Mouse (Mus musculus) stomach, embryonic 16.5 days (tissue): ENCODE measurements around the gene Tecr. TPM values are rescaled to one million over a fixed set of nuclear protein-coding genes. Genes with fewer than 3 reads are reported as not detected.

Source experiments
- ATAC-seq: fragments of 200-750 bp; cut with Nextera tagmentation; 2 replicates; pipeline ENCODE4 v1.8.0; 2017; ENCODE audit warnings: moderate number of reproducible peaks, moderate TSS enrichment; ENCODE audit not compliant: insufficient read depth, low FRiP score
- H3K27ac ChIP-seq: fragments of 300-500 bp; sonication (generic); 2 replicates; pipeline ENCODE4 v1.5.1; 2014; ENCODE audit warnings: low read length
- H3K27me3 ChIP-seq: fragments of 300-500 bp; sonication (generic); 2 replicates; pipeline ENCODE4 v1.6.1; 2014; ENCODE audit warnings: low read length, control low read depth, mixed read lengths; ENCODE audit not compliant: control insufficient read depth, insufficient read depth
- H3K36me3 ChIP-seq: fragments of 300-500 bp; sonication (generic); 2 replicates; pipeline ENCODE4 v1.6.1; 2014; ENCODE audit warnings: low read length; ENCODE audit not compliant: control insufficient read depth, insufficient read depth
- H3K4me1 ChIP-seq: fragments of 300-500 bp; sonication (generic); 2 replicates; pipeline ENCODE4 v1.6.1; 2014; ENCODE audit warnings: low read length, control low read depth, mixed read lengths; ENCODE audit not compliant: control insufficient read depth, insufficient read depth
- H3K4me2 ChIP-seq: fragments of 300-500 bp; sonication (generic); 2 replicates; pipeline ENCODE4 v1.6.1; 2014; ENCODE audit warnings: low read depth, low read length, mixed read lengths
- H3K4me3 ChIP-seq: fragments of 300-500 bp; sonication (generic); replicated peaks from 2 replicates; pipeline ENCODE4 v1.5.1; 2014; ENCODE audit warnings: mild to moderate bottlenecking, low read length
- H3K9ac ChIP-seq: fragments of 300-500 bp; sonication (generic); 2 replicates; pipeline ENCODE4 v1.6.1; 2014; ENCODE audit warnings: low read length
- H3K9me3 ChIP-seq: fragments of 300-500 bp; sonication (generic); replicated peaks from 2 replicates; pipeline ENCODE4 v1.6.1; 2016; ENCODE audit warnings: low read length, control low read depth; ENCODE audit not compliant: control insufficient read depth
- WGBS: fragments of 180-500 bp; shearing (Covaris S2); extraction: QIAGEN DNeasy Blood & Tissue Kit; methylation state at CpG from one replicate; pipeline ENCODE4 v1.1.7; 2014; 5-methylcytosine and 5-hydroxymethylcytosine counted together
- polyA plus RNA-seq: library from polyadenylated mRNA; unstranded; fragments of >200 nt; fragmentation: Nextera tagmentation; extraction: Ambion mirVana; gene quantifications from 2 replicates; pipeline ENCODE4 v1.2.1, GENCODE M21; 2015

Tecr gene
- polyA plus RNA-seq, 1 experiment from 2014 or later = 503 TPM

GRCm38 (mm10) chr8:83590488-83591023 is 17.2 kb downstream of the Tecr start:
- Histone ChIP-seq H3K27ac (no peak overlapping the region), H3K36me3 (no peaks in the 10 kb centered on the region), H3K4me3 (no peak overlapping the region), H3K9ac (no peak overlapping the region), H3K9me3 (no peaks in the 10 kb centered on the region), H3K4me1 (peaks cover 25% of the 10 kb centered on the region), H3K4me2 (no peak overlapping the region), H3K27me3 (no peaks in the 10 kb centered on the region)
- 80% methylated on average over 7 of the region's 7 CpGs for WGBS
- ATAC-seq = no peak

GRCm38 (mm10) chr8:83588886-83589285 is 18.9 kb downstream of the Tecr start:
- Histone ChIP-seq H3K4me3 (no peak overlapping the region), H3K9ac (no peak overlapping the region), H3K27ac (no peak overlapping the region), H3K36me3 (no peaks in the 10 kb centered on the region), H3K9me3 (no peaks in the 10 kb centered on the region), H3K4me1 (peaks cover 25% of the 10 kb centered on the region), H3K27me3 (no peaks in the 10 kb centered on the region), H3K4me2 (no peak overlapping the region)
- no peak for ATAC-seq
- WGBS = 90% methylated on average over 5 of the region's 5 CpGs

GRCm38 (mm10) chr8:83587644-83588043 is 20.1 kb downstream of the Tecr start:
- no peak overlapping the region for H3K4me3 ChIP-seq
- no peak overlapping the region for H3K4me2 ChIP-seq
- H3K9me3 ChIP-seq = no peaks in the 10 kb centered on the region
- ATAC-seq = no peak
- H3K36me3 ChIP-seq = no peaks in the 10 kb centered on the region
- peaks cover 16% of the 10 kb centered on the region for H3K4me1 ChIP-seq
- H3K9ac ChIP-seq = no peak overlapping the region
- H3K27me3 ChIP-seq = no peaks in the 10 kb centered on the region
- WGBS = 66% methylated on average over 6 of the region's 6 CpGs
- H3K27ac ChIP-seq = no peak overlapping the region

- H3K4me2 ChIP-seq = no peak overlapping the region
- no peak for ATAC-seq
- no peak overlapping the region for H3K9ac ChIP-seq
- H3K4me3 ChIP-seq = no peak overlapping the region
- no peaks in the 10 kb centered on the region for H3K9me3 ChIP-seq
- no peak overlapping the region for H3K27ac ChIP-seq
- 0 out of 2 replicates have a peak, but pooled peaks cover 4% of the 10 kb centered on the region for H3K4me1 ChIP-seq
- 77% methylated on average over 3 of the region's 3 CpGs for WGBS
- H3K27me3 ChIP-seq = no peaks in the 10 kb centered on the region
- no peaks in the 10 kb centered on the region for H3K36me3 ChIP-seq
These were observed 22.4 kb downstream of the Tecr start for GRCm38 (mm10) chr8:83585333-83585732.

GRCm38 (mm10) chr8:83584771-83585170 is 23.0 kb downstream of the Tecr start:
- Histone ChIP-seq H3K9ac (no peak overlapping the region), H3K4me1 (0 out of 2 replicates have a peak, but pooled peaks cover 4% of the 10 kb centered on the region), H3K27ac (no peak overlapping the region), H3K4me2 (no peak overlapping the region), H3K9me3 (no peaks in the 10 kb centered on the region), H3K4me3 (no peak overlapping the region), H3K36me3 (no peaks in the 10 kb centered on the region), H3K27me3 (no peaks in the 10 kb centered on the region)
- WGBS = 83% methylated on average over 1 of the region's 1 CpGs
- ATAC-seq = no peak

GRCm38 (mm10) chr8:83583236-83583635 is 24.5 kb downstream of the Tecr start:
- 79% methylated on average over 15 of the region's 15 CpGs for WGBS
- Histone ChIP-seq H3K4me3 (no peak overlapping the region), H3K27me3 (no peaks in the 10 kb centered on the region), H3K27ac (no peak overlapping the region), H3K9me3 (no peaks in the 10 kb centered on the region), H3K4me2 (no peak overlapping the region), H3K9ac (no peak overlapping the region), H3K4me1 (peaks cover 9% of the 10 kb centered on the region; the same call in 1 of the 2 replicates), H3K36me3 (no peaks in the 10 kb centered on the region)
- ATAC-seq = no peak

- Histone ChIP-seq H3K27me3 (no peaks in the 10 kb centered on the region), H3K27ac (no peak overlapping the region), H3K9ac (no peak overlapping the region), H3K9me3 (no peaks in the 10 kb centered on the region), H3K4me3 (no peak overlapping the region), H3K4me1 (peaks cover 14% of the 10 kb centered on the region), H3K4me2 (no peak overlapping the region), H3K36me3 (no peaks in the 10 kb centered on the region)
- no peak for ATAC-seq
- WGBS = 80% methylated on average over 8 of the region's 8 CpGs
These were observed 25.5 kb downstream of the Tecr start for GRCm38 (mm10) chr8:83582226-83582625.

- Histone ChIP-seq H3K27me3 (no peaks in the 10 kb centered on the region), H3K27ac (no peak overlapping the region), H3K4me1 (peaks cover 24% of the 10 kb centered on the region), H3K4me2 (no peak overlapping the region), H3K4me3 (no peak overlapping the region), H3K9ac (no peak overlapping the region), H3K36me3 (no peaks in the 10 kb centered on the region), H3K9me3 (no peaks in the 10 kb centered on the region)
- no peak for ATAC-seq
- WGBS = 91% methylated on average over 8 of the region's 8 CpGs
These were observed 26.9 kb downstream of the Tecr start for GRCm38 (mm10) chr8:83580826-83581225.

- no peak for ATAC-seq
- no peaks in the 10 kb centered on the region for H3K9me3 ChIP-seq
- no peak overlapping the region for H3K4me3 ChIP-seq
- no peak overlapping the region for H3K27ac ChIP-seq
- no peak overlapping the region for H3K4me2 ChIP-seq
- no peaks in the 10 kb centered on the region for H3K36me3 ChIP-seq
- 82% methylated on average over 8 of the region's 8 CpGs for WGBS
- peaks cover 22% of the 10 kb centered on the region for H3K4me1 ChIP-seq
- no peaks in the 10 kb centered on the region for H3K27me3 ChIP-seq
- H3K9ac ChIP-seq = no peak overlapping the region; the same call in 1 of the 2 replicates
These were observed 28.1 kb downstream of the Tecr start for GRCm38 (mm10) chr8:83579676-83580075.
